Mouse (Mus musculus): ENCODE measurements around the gene Hist1h2bl. TPM values are rescaled to one million over a fixed set of nuclear protein-coding genes. Genes with fewer than 3 reads are reported as not detected.
A peak's percentile ranks its signal among the peaks of the same experiment; 100 is the strongest.
"Not testable (repeated sequence)": the region's sequence is repeated elsewhere in the genome, so short reads cannot be mapped to it uniquely, and the experiment has no call there.

Gene Hist1h2bl
- polyA plus RNA-seq, 1 experiment from 2014 or later = 3.4 TPM

DNA sequence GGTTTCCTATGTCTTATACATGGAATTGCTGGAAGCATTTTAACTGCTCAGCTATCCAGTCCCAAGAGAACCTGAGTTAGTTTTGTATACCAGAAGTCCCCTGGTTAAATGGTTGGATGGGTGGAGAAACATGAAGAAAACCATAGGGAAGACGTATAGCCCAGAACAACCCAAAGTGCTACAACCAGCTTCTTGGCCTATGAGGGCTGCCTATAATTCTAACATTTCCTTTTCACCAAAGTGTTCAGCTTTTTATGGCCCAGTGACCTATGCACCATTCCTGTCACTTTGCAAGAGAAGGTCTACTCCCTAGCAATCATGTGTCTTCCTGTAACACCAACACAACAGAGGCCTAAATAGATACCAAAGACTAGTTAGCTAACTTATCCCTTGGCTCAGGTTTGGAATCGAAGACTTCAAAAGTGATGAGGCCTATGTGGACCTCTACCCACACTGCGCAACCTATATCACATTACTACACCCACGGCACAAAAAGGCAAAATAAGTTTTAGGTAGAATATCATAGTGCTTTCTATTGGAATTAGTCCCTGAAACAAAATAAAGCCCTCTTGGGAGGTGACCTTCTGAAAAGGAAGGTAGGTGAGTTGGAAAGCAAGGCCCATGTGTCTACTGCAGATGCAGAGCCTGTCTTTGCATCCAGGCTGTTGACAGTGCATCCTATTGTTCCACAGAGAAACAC, 2.6 kb upstream of the Hist1h2bl start:
- Histone ChIP-seq H3K4me2 (replicated peaks) (peak overlapping the region; percentile 85), H3K4me1 (peaks cover 42% of the 10 kb centered on the region), H3K27ac (peak overlapping the region; percentile 89), H3K27me3 (no peaks in the 10 kb centered on the region), H3K4me3 (peak overlapping the region; percentile 49), H3K9ac (peak overlapping the region; percentile 83), H3K9me3 (no peaks in the 10 kb centered on the region), H3K36me3 (no peaks in the 10 kb centered on the region)
- no peak for ATAC-seq (ENCODE audit: low FRiP score, low read depth)
- WGBS = 56% methylated on average over 4 of the region's 4 CpGs

DNA sequence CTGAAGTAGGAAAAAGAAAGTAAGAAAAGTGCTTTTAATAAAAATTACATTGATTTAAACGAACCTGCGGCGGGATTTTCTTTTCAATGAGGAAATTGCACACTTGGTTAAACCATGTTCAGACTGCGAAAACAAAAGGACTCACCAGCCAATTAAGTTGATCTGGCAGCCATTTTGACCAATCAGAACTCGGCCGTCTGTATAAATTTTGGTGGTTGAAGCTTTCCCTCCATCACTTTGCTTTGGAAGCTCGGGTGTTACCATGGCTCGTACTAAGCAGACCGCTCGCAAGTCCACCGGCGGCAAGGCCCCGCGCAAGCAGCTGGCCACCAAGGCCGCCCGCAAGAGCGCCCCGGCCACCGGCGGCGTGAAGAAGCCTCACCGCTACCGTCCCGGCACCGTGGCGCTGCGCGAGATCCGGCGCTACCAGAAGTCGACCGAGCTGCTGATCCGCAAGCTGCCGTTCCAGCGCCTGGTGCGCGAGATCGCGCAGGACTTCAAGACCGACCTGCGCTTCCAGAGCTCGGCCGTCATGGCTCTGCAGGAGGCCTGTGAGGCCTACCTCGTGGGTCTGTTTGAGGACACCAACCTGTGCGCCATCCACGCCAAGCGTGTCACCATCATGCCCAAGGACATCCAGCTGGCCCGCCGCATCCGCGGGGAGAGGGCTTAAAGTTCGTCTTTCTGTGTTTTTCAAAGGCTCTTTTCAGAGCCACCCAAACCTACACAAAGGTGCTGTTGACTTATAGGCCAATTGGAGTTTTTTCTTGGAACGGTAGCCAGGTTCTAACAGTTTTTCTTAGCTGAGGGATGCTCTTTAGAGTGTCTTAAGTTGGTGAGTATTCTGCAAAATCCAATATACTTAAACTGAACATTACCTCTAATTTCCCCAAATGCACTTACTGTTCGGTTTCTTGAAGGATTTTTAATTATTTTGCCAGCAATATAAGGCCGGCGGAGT, 1.7 kb upstream of the Hist1h2bl start, which contains the start of gene Hist1h3h:
Gene Hist1h3h (plus strand): TSS at position 263 of the 961 bp plus-strand sequence.
- ATAC-seq (ENCODE audit: low FRiP score, low read depth) = peak; percentile 42
- H3K27me3 ChIP-seq, H3K36me3 ChIP-seq, H3K9me3 ChIP-seq: not testable (repeated sequence)
- WGBS = under 1% methylated on average over 30 of the region's 56 CpGs
- H3K4me2 ChIP-seq (replicated peaks) = peak within 1 kb of the TSS; percentile 85
- peak within 1 kb of the TSS; percentile 95 for H3K27ac ChIP-seq
- peaks cover 38% of the 10 kb centered on the region for H3K4me1 ChIP-seq
- H3K4me3 ChIP-seq = peak within 1 kb of the TSS; percentile 51
- H3K9ac ChIP-seq = peak within 1 kb of the TSS; percentile 83

DNA sequence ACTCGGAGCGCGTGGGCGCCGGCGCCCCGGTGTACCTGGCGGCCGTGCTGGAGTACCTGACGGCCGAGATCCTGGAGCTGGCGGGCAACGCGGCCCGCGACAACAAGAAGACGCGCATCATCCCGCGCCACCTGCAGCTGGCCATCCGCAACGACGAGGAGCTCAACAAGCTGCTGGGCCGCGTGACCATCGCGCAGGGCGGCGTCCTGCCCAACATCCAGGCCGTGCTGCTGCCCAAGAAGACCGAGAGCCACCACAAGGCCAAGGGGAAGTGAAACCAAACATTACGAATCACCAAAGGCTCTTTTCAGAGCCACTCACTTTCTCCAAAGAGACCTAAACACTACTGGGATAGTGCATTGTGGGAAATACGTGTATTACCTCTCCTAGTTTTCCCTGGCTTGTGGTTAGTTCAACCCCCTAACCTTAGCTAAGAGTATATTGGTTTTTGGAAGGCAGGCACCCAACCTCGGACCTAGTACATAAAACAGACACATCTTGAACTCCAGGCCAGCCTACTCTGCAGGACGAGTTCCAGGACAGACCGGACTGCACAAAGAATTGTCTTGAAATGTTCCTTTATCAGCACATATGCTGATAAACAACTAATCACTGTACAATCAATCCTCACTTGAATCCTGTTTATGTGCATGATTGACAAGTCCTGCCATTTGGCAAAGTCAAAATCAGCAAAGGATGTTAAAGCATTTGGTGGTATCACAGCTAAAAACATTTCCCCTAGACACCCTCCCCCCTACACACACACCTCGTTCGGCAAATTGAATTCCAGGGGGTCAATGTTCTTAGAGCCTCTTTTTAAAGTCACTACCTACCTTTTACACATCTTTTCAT, 823 bp upstream of the Hist1h2bl start:
- under 1% methylated on average over 14 of the region's 38 CpGs for WGBS
- not testable (repeated sequence) for ATAC-seq (ENCODE audit: low FRiP score, low read depth)

DNA sequence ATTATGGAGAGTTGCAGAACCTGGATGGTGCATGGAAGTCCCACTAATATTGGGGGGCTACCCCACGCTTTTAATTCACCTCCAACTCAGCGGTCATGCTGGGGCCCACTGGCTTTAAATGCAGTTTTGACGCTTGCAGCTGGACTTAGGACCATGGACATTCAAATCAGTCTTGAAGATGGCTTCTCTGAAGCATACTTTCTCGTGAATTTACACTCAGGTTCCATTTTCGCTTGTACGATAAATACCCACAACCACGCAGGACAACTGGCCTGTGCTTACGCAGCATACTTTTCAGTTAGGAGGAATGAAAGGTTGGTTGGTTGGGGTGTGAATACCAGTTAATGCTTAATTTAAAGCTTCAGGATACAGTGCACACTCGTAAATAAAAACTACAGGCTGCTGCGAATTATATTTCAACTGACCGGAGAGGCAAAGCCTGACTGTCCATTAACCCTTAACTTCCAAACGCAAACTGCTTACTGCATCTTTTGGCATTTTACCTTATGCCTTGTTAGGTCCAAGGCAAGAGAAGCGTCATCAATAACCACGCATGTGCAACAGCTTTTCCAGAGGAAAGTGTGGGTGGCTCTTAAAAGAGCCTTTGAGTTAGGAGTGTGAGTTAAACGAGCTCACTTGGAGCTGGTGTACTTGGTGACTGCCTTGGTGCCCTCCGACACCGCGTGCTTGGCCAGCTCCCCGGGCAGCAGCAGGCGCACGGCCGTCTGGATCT, 646 bp downstream of the Hist1h2bl start:
- peak overlapping the region; percentile 85 for H3K4me2 ChIP-seq (replicated peaks)
- peak overlapping the region; percentile 90 for H3K27ac ChIP-seq
- ATAC-seq (ENCODE audit: low FRiP score, low read depth) = no peak
- peak overlapping the region; percentile 51 for H3K4me3 ChIP-seq
- WGBS = under 1% methylated on average over 22 of the region's 22 CpGs
- H3K27me3 ChIP-seq = no peaks in the 10 kb centered on the region
- no peaks in the 10 kb centered on the region for H3K9me3 ChIP-seq
- H3K9ac ChIP-seq = peak overlapping the region; percentile 72
- no peaks in the 10 kb centered on the region for H3K36me3 ChIP-seq
- H3K4me1 ChIP-seq = peaks cover 29% of the 10 kb centered on the region

More for the DNA sequence above, 823 bp upstream of the Hist1h2bl start:
- not testable (repeated sequence) for H3K9me3 ChIP-seq, H3K36me3 ChIP-seq, H3K27me3 ChIP-seq
- Histone ChIP-seq H3K9ac (peak overlapping the region; percentile 81), H3K4me1 (peaks cover 35% of the 10 kb centered on the region), H3K27ac (peak overlapping the region; percentile 95), H3K4me2 (replicated peaks) (peak overlapping the region; percentile 85), H3K4me3 (peak overlapping the region; percentile 51)

DNA sequence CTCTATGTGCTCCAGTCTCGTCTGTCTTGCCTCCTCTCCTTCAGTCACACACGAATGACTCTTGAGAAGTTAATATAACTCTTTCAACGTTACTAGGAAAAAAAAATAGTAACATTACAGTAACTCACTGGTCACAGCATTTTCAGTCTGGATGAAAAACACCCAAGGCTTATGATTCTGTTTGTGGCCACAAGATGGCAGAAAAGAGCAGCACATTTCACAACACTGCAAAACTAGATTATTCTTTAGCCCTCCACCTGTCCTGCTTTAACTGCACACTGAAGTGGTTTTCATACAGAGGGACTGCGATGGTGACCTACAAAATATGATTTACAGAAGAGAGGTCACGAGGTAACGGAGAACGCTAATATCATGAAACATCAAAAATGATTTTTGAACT, 1.2 kb downstream of the Hist1h2bl start:
- Histone ChIP-seq H3K27me3 (no peaks in the 10 kb centered on the region), H3K4me2 (replicated peaks) (peak overlapping the region; percentile 85), H3K36me3 (no peaks in the 10 kb centered on the region), H3K4me3 (peak overlapping the region; percentile 51), H3K27ac (peak overlapping the region; percentile 90), H3K4me1 (peaks cover 26% of the 10 kb centered on the region), H3K9ac (peak overlapping the region; percentile 72; the same call in 1 of the 2 replicates), H3K9me3 (no peaks in the 10 kb centered on the region)
- no peak for ATAC-seq (ENCODE audit: low FRiP score, low read depth)
- under 1% methylated on average over 7 of the region's 7 CpGs for WGBS

DNA sequence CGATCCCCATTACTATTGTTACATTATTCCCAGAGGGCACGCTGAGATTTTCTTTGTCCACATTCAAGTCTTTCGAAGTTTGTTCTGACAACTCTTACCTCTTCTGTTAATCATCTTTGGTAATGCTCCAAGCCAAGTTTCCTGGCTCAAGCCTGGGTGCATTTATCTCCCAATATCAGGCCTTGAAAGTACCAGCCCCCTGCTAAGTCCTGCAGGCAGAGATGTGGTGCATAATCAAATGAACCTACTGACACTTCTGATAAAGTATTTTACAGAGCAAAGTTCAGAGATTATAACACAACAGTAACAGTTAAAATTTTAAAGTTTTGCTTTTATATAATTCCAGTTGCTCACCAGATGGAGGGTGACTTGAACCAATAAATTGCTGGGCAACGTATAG, 4.2 kb downstream of the Hist1h2bl start:
- Histone ChIP-seq H3K9me3 (no peaks in the 10 kb centered on the region), H3K4me1 (peaks cover 11% of the 10 kb centered on the region), H3K36me3 (no peaks in the 10 kb centered on the region), H3K4me2 (replicated peaks) (peak overlapping the region; percentile 69), H3K27me3 (no peaks in the 10 kb centered on the region), H3K27ac (no peak overlapping the region), H3K4me3 (peak overlapping the region; percentile 60), H3K9ac (peak overlapping the region; percentile 61; the same call in 1 of the 2 replicates)
- WGBS = 33% methylated on average over 4 of the region's 4 CpGs
- no peak for ATAC-seq (ENCODE audit: low FRiP score, low read depth)

DNA sequence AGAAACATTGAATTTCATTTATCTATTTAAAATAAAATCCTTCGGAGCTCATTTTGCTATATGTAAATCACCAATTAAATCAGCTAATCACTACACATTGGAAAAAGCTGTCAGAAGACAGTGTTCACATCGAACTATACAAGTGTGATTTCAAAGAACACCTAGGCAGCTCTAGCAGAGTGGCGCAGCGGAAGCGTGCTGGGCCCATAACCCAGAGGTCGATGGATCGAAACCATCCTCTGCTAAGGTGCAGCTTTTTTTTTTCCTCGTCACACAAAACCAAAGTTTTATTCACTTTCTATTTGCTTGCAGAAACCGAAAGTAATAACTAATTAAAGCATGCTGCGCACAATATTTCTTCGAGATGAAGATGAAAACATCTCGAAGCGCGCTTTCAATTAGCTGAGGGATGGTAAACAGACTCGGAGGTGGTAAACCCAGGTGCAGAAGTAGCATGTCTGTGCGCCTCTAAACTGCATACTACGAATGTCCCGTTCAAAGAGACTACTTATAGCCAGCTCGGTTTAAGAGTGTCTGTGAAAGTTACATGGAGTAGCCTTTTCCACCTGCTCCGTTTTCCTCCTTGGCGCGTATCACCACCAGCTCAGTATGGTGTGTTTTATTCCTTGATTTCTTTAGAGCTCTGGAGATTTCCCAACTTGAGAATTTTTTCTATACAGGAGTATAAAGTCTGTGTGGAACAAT, 5.0 kb downstream of the Hist1h2bl start:
- no peaks in the 10 kb centered on the region for H3K9me3 ChIP-seq
- peak overlapping the region; percentile 60 for H3K4me3 ChIP-seq
- H3K9ac ChIP-seq = peak overlapping the region; percentile 61
- H3K4me2 ChIP-seq (replicated peaks) = peak overlapping the region; percentile 69
- peaks cover 11% of the 10 kb centered on the region for H3K4me1 ChIP-seq
- 2% methylated on average over 22 of the region's 22 CpGs for WGBS
- no peaks in the 10 kb centered on the region for H3K36me3 ChIP-seq
- H3K27ac ChIP-seq = peak overlapping the region; percentile 52; the same call in 1 of the 2 replicates
- no peaks in the 10 kb centered on the region for H3K27me3 ChIP-seq
- peak; percentile 80 for ATAC-seq (ENCODE audit: low FRiP score, low read depth)

DNA sequence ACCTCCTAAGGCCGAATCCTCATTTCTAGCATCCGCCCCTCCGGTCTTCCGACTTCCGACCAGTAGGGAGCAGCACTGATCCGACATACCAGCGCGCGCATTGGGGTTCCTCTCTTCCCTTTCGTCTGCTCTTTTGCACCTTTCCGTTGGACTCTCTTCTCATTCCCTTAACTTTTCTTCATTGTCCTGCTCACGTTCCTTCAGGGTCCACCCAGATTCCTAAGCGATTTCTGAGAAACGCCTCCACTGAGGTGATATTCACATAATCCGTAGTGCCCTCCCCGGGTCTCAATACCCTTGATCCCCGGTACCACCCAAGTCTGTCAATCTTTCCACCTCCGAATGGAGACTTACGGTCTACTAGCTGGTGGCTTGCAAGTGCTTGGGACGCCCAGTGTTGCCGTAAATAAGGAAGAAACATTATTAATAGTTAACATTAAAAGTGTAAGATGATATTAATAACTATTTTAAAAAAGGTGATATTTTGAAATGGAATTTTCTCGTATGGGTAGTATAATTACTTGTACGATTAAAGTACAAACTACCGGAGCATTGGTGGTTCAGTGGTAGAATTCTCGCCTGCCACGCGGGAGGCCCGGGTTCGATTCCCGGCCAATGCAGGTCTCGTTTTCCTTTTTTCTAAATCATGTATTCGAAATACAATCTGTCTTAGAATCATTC, 5.8 kb downstream of the Hist1h2bl start:
- H3K4me1 ChIP-seq = peaks cover 6% of the 10 kb centered on the region
- no peaks in the 10 kb centered on the region for H3K27me3 ChIP-seq
- WGBS = under 1% methylated on average over 32 of the region's 32 CpGs
- H3K4me3 ChIP-seq = peak overlapping the region; percentile 60
- no peaks in the 10 kb centered on the region for H3K9me3 ChIP-seq
- no peaks in the 10 kb centered on the region for H3K36me3 ChIP-seq
- peak overlapping the region; percentile 46 for H3K4me2 ChIP-seq (replicated peaks)
- H3K9ac ChIP-seq = peak overlapping the region; percentile 73
- peak overlapping the region; percentile 83 for H3K27ac ChIP-seq
- ATAC-seq (ENCODE audit: low FRiP score, low read depth) = peak; percentile 83

DNA sequence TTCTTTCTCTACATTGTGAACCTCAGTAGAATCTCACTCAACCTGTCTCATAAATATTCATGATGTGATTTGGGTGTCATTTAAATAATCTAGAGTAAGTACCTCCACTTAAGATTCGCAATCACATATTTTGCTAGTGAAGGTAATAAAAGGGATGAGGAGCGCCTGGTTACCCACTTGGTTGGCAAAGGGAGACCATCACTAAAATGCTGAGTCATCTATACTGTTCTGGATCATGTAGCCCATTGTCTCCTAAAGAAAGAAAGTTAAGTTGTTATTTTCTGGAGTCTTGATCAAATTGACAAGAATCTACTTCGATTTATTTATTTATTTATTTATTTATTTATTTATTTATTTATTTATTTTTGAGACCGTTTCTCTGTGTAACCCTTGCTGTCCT, 9.3 kb downstream of the Hist1h2bl start:
- no peaks in the 10 kb centered on the region for H3K36me3 ChIP-seq
- no peaks in the 10 kb centered on the region for H3K9me3 ChIP-seq
- H3K9ac ChIP-seq = no peak overlapping the region
- no peak for ATAC-seq (ENCODE audit: low FRiP score, low read depth)
- 69% methylated on average over 4 of the region's 4 CpGs for WGBS
- H3K4me3 ChIP-seq = no peak overlapping the region
- no peaks in the 10 kb centered on the region for H3K27me3 ChIP-seq
- H3K4me2 ChIP-seq (replicated peaks) = no peak overlapping the region
- no peak overlapping the region for H3K27ac ChIP-seq
- 0 out of 2 replicates have a peak, but pooled peaks cover under 1% of the 10 kb centered on the region for H3K4me1 ChIP-seq

DNA sequence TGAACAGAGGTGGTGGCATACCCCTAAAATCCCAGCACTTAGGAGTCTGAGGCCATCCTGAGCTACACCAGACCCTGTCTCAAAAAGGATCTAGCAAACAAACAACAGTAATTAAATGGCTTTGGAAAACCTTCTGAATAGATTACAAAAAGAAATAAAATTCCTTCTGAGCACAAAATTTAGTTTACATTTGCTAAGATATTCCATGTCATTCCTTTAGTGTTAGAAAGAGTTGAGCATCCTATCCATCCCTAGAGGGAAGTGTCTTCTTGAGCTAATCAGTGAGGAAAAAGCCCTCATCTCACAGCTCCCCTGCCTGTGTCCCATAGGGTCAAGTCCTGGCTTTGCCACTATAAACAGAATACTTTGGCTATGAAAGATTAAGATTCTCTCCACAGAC, 18.1 kb downstream of the Hist1h2bl start, which contains the start of gene Olfr1359:
Gene Olfr1359 (plus strand): TSS at position 301 of the 400 bp plus-strand sequence.
- Histone ChIP-seq H3K4me2 (replicated peaks) (no peak within 1 kb of the TSS), H3K27me3 (no peaks in the 10 kb centered on the region), H3K27ac (no peak within 1 kb of the TSS), H3K4me3 (no peak within 1 kb of the TSS), H3K9ac (no peak within 1 kb of the TSS), H3K9me3 (no peaks in the 10 kb centered on the region), H3K36me3 (no peaks in the 10 kb centered on the region), H3K4me1 (no peaks in the 10 kb centered on the region)
- ATAC-seq (ENCODE audit: low FRiP score, low read depth) = no peak

Measured in limb, embryonic 13.5 days (tissue).